Mouse (Mus musculus) liver, embryonic 15.5 days (tissue): ENCODE measurements around the gene Il15. TPM values are rescaled to one million over a fixed set of nuclear protein-coding genes. Genes with fewer than 3 reads are reported as not detected.

Experiments
- ATAC-seq: fragments of 200-750 bp; cut with Nextera tagmentation; 2 replicates; pipeline ENCODE4 v1.8.0; 2017; ENCODE audit warnings: moderate number of reproducible peaks, mild to moderate bottlenecking, moderate library complexity; ENCODE audit not compliant: insufficient read depth
- H3K27ac ChIP-seq: fragments of 300-500 bp; sonication (generic); replicated peaks from 2 replicates; pipeline ENCODE4 v1.5.1; 2015; ENCODE audit warnings: mild to moderate bottlenecking, inconsistent platforms
- H3K27me3 ChIP-seq: fragments of 300-500 bp; sonication (generic); 2 replicates; pipeline ENCODE4 v1.6.1; 2015; ENCODE audit warnings: mild to moderate bottlenecking, inconsistent platforms
- H3K36me3 ChIP-seq: fragments of 300-500 bp; sonication (generic); replicated peaks from 2 replicates; pipeline ENCODE4 v1.6.1; 2015; ENCODE audit warnings: moderate library complexity, mild to moderate bottlenecking, inconsistent platforms
- H3K4me1 ChIP-seq: fragments of 300-500 bp; sonication (generic); replicated peaks from 2 replicates; pipeline ENCODE4 v1.6.1; 2015; ENCODE audit warnings: inconsistent platforms
- H3K4me2 ChIP-seq: fragments of 300-500 bp; sonication (generic); 2 replicates; pipeline ENCODE4 v1.6.1; 2015; ENCODE audit warnings: moderate library complexity, mild to moderate bottlenecking, inconsistent platforms
- H3K4me3 ChIP-seq: fragments of 300-500 bp; sonication (generic); replicated peaks from 2 replicates; pipeline ENCODE4 v1.5.1; 2015; ENCODE audit warnings: mild to moderate bottlenecking, inconsistent platforms
- H3K9ac ChIP-seq: fragments of 300-500 bp; sonication (generic); 2 replicates; pipeline ENCODE4 v1.6.1; 2015; ENCODE audit warnings: moderate library complexity, mild to moderate bottlenecking, inconsistent platforms
- H3K9me3 ChIP-seq: fragments of 300-500 bp; sonication (generic); replicated peaks from 2 replicates; pipeline ENCODE4 v1.6.1; 2016; ENCODE audit warnings: inconsistent platforms
- WGBS: fragments of 180-500 bp; shearing (Covaris S2); methylation state at CpG from one replicate; pipeline ENCODE4 v1.1.7; 2015; ENCODE audit warnings: mixed read lengths; ENCODE audit not compliant: insufficient replicate concordance; 5-methylcytosine and 5-hydroxymethylcytosine counted together
- polyA plus RNA-seq: library from polyadenylated mRNA; unstranded; fragments of >200 nt; fragmentation: Nextera tagmentation; extraction: Ambion mirVana; gene quantifications from 2 replicates; pipeline ENCODE4 v1.2.1, GENCODE M21; 2015

Il15 gene
- polyA plus RNA-seq, 1 experiment from 2014 or later: 4.6 TPM

GRCm38 (mm10) chr8:82296256-82296655 is 106.8 kb downstream of the Il15 start:
- Histone ChIP-seq H3K4me1 (no peaks in the 10 kb centered on the region), H3K9ac (no peak overlapping the region), H3K9me3 (no peaks in the 10 kb centered on the region), H3K36me3 (no peaks in the 10 kb centered on the region), H3K27ac (no peak overlapping the region), H3K27me3 (no peaks in the 10 kb centered on the region), H3K4me2 (no peak overlapping the region), H3K4me3 (no peak overlapping the region)
- 61% methylated on average over 2 of the region's 2 CpGs for WGBS
- no peak for ATAC-seq

GRCm38 (mm10) chr8:82291659-82292058 is 111.4 kb downstream of the Il15 start:
- H3K4me2 ChIP-seq: no peak overlapping the region
- no peaks in the 10 kb centered on the region for H3K4me1 ChIP-seq
- H3K36me3 ChIP-seq: no peaks in the 10 kb centered on the region
- H3K9ac ChIP-seq: no peak overlapping the region
- no peak overlapping the region for H3K27ac ChIP-seq
- H3K9me3 ChIP-seq: no peaks in the 10 kb centered on the region
- H3K27me3 ChIP-seq: no peaks in the 10 kb centered on the region
- WGBS: 68% methylated on average over 5 of the region's 5 CpGs
- no peak overlapping the region for H3K4me3 ChIP-seq
- ATAC-seq: no peak

- H3K4me2 ChIP-seq: no peak overlapping the region
- H3K4me3 ChIP-seq: no peak overlapping the region
Measured at GRCm38 (mm10) chr8:82285866-82286265, 117.2 kb downstream of the Il15 start.

GRCm38 (mm10) chr8:82281995-82282394 is 121.0 kb downstream of the Il15 start:
- H3K27ac ChIP-seq: no peak overlapping the region
- H3K9me3 ChIP-seq: no peaks in the 10 kb centered on the region
- H3K9ac ChIP-seq: no peak overlapping the region
- H3K27me3 ChIP-seq: no peaks in the 10 kb centered on the region
- no peak for ATAC-seq
- WGBS: 55% methylated on average over 5 of the region's 5 CpGs
- H3K4me2 ChIP-seq: no peak overlapping the region
- no peaks in the 10 kb centered on the region for H3K4me1 ChIP-seq
- no peaks in the 10 kb centered on the region for H3K36me3 ChIP-seq
- H3K4me3 ChIP-seq: no peak overlapping the region

More at GRCm38 (mm10) chr8:82285866-82286265, 117.2 kb downstream of the Il15 start:
- no peaks in the 10 kb centered on the region for H3K36me3 ChIP-seq
- 65% methylated on average over 3 of the region's 3 CpGs for WGBS
- no peaks in the 10 kb centered on the region for H3K9me3 ChIP-seq
- no peak overlapping the region for H3K27ac ChIP-seq
- ATAC-seq: no peak
- no peaks in the 10 kb centered on the region for H3K27me3 ChIP-seq
- H3K9ac ChIP-seq: no peak overlapping the region
- no peaks in the 10 kb centered on the region for H3K4me1 ChIP-seq
